Mouse (Mus musculus): ENCODE results near the gene Naif1. TPM values are rescaled to one million over a fixed set of nuclear protein-coding genes. Genes with fewer than 3 reads are reported as not detected.

Naif1 gene
- polyA plus RNA-seq, 1 experiment: 6.0 TPM

- Histone ChIP-seq H3K4me3 (ENCODE audit: insufficient read depth, low read length) (peak overlapping the region; percentile 55), H3K27ac (ENCODE audit: insufficient read depth, low read depth, low read length) (peak overlapping the region; percentile 77), H3K4me1 (ENCODE audit: control insufficient read depth, insufficient read depth, low read length) (peaks cover 24% of the 10 kb centered on the region)
- TF ChIP-seq CTCF (IDR thresholded peaks at IDR 0.05; ENCODE audit: low read depth, low read length) (no peak), POLR2A (IDR thresholded peaks at IDR 0.05; ENCODE audit: borderline replicate concordance, low read depth, low read length) (no peak)
Observed at GRCm38 (mm10) chr2:32452441-32452971, 2.2 kb downstream of the Naif1 start.

GRCm38 (mm10) chr2:32453641-32454303, 3.5 kb downstream of the Naif1 start:
- Histone ChIP-seq H3K27ac (ENCODE audit: insufficient read depth, low read depth, low read length) (no peak overlapping the region), H3K4me3 (ENCODE audit: insufficient read depth, low read length) (no peak overlapping the region; the same call in 1 of the 2 replicates), H3K4me1 (ENCODE audit: control insufficient read depth, insufficient read depth, low read length) (peaks cover 22% of the 10 kb centered on the region)
- TF ChIP-seq CTCF (IDR thresholded peaks at IDR 0.05; ENCODE audit: low read depth, low read length): no peak
- no peak for TF ChIP-seq POLR2A (IDR thresholded peaks at IDR 0.05; ENCODE audit: borderline replicate concordance, low read depth, low read length)

- peaks cover 20% of the 10 kb centered on the region for H3K4me1 ChIP-seq (ENCODE audit: control insufficient read depth, insufficient read depth, low read length)
- H3K27ac ChIP-seq (ENCODE audit: insufficient read depth, low read depth, low read length): no peak overlapping the region
- TF ChIP-seq CTCF (IDR thresholded peaks at IDR 0.05; ENCODE audit: low read depth, low read length) (no peak), POLR2A (IDR thresholded peaks at IDR 0.05; ENCODE audit: borderline replicate concordance, low read depth, low read length) (no peak)
- no peak overlapping the region for H3K4me3 ChIP-seq (ENCODE audit: insufficient read depth, low read length)
Observed at GRCm38 (mm10) chr2:32454633-32455032, 4.4 kb downstream of the Naif1 start.

- no peak overlapping the region for H3K4me3 ChIP-seq (ENCODE audit: insufficient read depth, low read length)
- no peak overlapping the region for H3K27ac ChIP-seq (ENCODE audit: insufficient read depth, low read depth, low read length)
- TF ChIP-seq POLR2A (IDR thresholded peaks at IDR 0.05; ENCODE audit: borderline replicate concordance, low read depth, low read length): no peak
- TF ChIP-seq CTCF (IDR thresholded peaks at IDR 0.05; ENCODE audit: low read depth, low read length): no peak
- H3K4me1 ChIP-seq (ENCODE audit: control insufficient read depth, insufficient read depth, low read length): peaks cover 20% of the 10 kb centered on the region
Observed at GRCm38 (mm10) chr2:32455101-32455500, 4.8 kb downstream of the Naif1 start.

GRCm38 (mm10) chr2:32458300-32458699, 8.0 kb downstream of the Naif1 start:
- Histone ChIP-seq H3K27ac (ENCODE audit: insufficient read depth, low read depth, low read length) (no peak overlapping the region), H3K4me1 (ENCODE audit: control insufficient read depth, insufficient read depth, low read length) (peaks cover 12% of the 10 kb centered on the region), H3K4me3 (ENCODE audit: insufficient read depth, low read length) (no peak overlapping the region)
- TF ChIP-seq CTCF (IDR thresholded peaks at IDR 0.05; ENCODE audit: low read depth, low read length) (no peak), POLR2A (IDR thresholded peaks at IDR 0.05; ENCODE audit: borderline replicate concordance, low read depth, low read length) (no peak)

- H3K27ac ChIP-seq (ENCODE audit: insufficient read depth, low read depth, low read length): no peak overlapping the region
- H3K4me1 ChIP-seq (ENCODE audit: control insufficient read depth, insufficient read depth, low read length): peaks cover 12% of the 10 kb centered on the region
- H3K4me3 ChIP-seq (ENCODE audit: insufficient read depth, low read length): no peak overlapping the region
- TF ChIP-seq POLR2A (IDR thresholded peaks at IDR 0.05; ENCODE audit: borderline replicate concordance, low read depth, low read length): no peak
- TF ChIP-seq CTCF (IDR thresholded peaks at IDR 0.05; ENCODE audit: low read depth, low read length): no peak
Observed at GRCm38 (mm10) chr2:32459657-32460056, 9.4 kb downstream of the Naif1 start.

GRCm38 (mm10) chr2:32463773-32464172, 13.5 kb downstream of the Naif1 start:
- H3K4me3 ChIP-seq (ENCODE audit: insufficient read depth, low read length): no peak overlapping the region
- peaks cover 8% of the 10 kb centered on the region for H3K4me1 ChIP-seq (ENCODE audit: control insufficient read depth, insufficient read depth, low read length)
- TF ChIP-seq CTCF (IDR thresholded peaks at IDR 0.05; ENCODE audit: low read depth, low read length) (no peak), POLR2A (IDR thresholded peaks at IDR 0.05; ENCODE audit: borderline replicate concordance, low read depth, low read length) (no peak)
- H3K27ac ChIP-seq (ENCODE audit: insufficient read depth, low read depth, low read length): no peak overlapping the region

GRCm38 (mm10) chr2:32464212-32464891, 14.1 kb downstream of the Naif1 start:
- no peak overlapping the region for H3K4me3 ChIP-seq (ENCODE audit: insufficient read depth, low read length)
- TF ChIP-seq CTCF (IDR thresholded peaks at IDR 0.05; ENCODE audit: low read depth, low read length): no peak
- TF ChIP-seq POLR2A (IDR thresholded peaks at IDR 0.05; ENCODE audit: borderline replicate concordance, low read depth, low read length): no peak
- H3K4me1 ChIP-seq (ENCODE audit: control insufficient read depth, insufficient read depth, low read length): peaks cover 6% of the 10 kb centered on the region
- no peak overlapping the region for H3K27ac ChIP-seq (ENCODE audit: insufficient read depth, low read depth, low read length)

GRCm38 (mm10) chr2:32471001-32471680, 20.9 kb downstream of the Naif1 start:
- no peak overlapping the region for H3K4me3 ChIP-seq (ENCODE audit: insufficient read depth, low read length)
- no peak for TF ChIP-seq CTCF (IDR thresholded peaks at IDR 0.05; ENCODE audit: low read depth, low read length)
- no peak for TF ChIP-seq POLR2A (IDR thresholded peaks at IDR 0.05; ENCODE audit: borderline replicate concordance, low read depth, low read length)
- peaks cover 3% of the 10 kb centered on the region; the same call in 1 of the 2 replicates for H3K4me1 ChIP-seq (ENCODE audit: control insufficient read depth, insufficient read depth, low read length)
- no peak overlapping the region for H3K27ac ChIP-seq (ENCODE audit: insufficient read depth, low read depth, low read length)
